Mouse (Mus musculus) kidney, adult 2 months (tissue): ENCODE data around the gene Hcn2.

Experiments
- CTCF ChIP-seq: fragments of 200-500 bp; conservative IDR thresholded peaks from 2 replicates; pipeline ENCODE4 v1.5.1; 2011; ENCODE audit warnings: low read depth, mild to moderate bottlenecking, control low read depth, low read length, moderate library complexity, mixed read lengths; ENCODE audit not compliant: insufficient read depth, insufficient read length
- POLR2A ChIP-seq: fragments of 200-500 bp; IDR thresholded peaks from one replicate; pipeline ENCODE4 v1.6.1; 2011; ENCODE audit warnings: low read depth, low read length, control low read depth

DNA sequence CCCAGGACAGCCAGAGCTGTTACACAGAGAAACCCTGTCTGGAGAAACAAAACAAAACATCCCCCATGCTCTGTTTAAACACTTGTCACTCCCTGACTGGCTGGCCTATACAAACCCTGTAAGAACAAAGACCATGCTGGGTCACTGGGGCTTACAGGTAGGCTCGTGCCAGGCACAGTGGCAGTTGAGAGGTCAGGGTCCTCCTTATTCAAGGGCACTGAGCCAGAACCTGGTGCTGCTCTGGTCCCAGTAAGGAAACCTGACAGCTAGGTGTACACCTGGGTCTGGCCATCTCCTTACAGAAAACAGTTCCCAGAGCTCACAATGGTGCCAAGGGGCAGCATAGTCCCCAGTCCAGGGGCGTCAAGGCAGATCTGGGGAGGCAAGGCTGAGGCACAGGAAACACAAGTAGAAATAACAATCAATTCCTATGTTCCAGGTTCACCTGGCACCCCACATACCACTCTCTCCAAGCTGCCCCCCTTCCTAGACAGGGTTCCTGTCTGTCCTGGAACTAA is 48.9 kb downstream of the Hcn2 start:
- TF ChIP-seq CTCF (no peak), POLR2A (no peak)
